Mouse (Mus musculus) midbrain, embryonic 16.5 days (tissue): Measurements from ENCODE around the gene Naalad2. TPM values are rescaled to one million over a fixed set of nuclear protein-coding genes. Genes with fewer than 3 reads are reported as not detected.

Experiments used
- polyA plus RNA-seq: library from polyadenylated mRNA; unstranded; fragments of >200 nt; fragmentation: Nextera tagmentation; extraction: Ambion mirVana; gene quantifications from 2 replicates; pipeline ENCODE4 v1.2.1, GENCODE M21; 2015

Gene Naalad2
- polyA plus RNA-seq, 1 experiment from 2014 or later, result 2.0 TPM

Other genes starting within 250 kb of the Naalad2 start
- gene Chordc1, start 110.9 kb downstream of the Naalad2 start, polyA plus RNA-seq, result 115 and 132 TPM in 2 replicates
- gene Ubtfl1, start 1.4 kb upstream of the Naalad2 start, polyA plus RNA-seq, result not detected in 2 replicates
- gene Mbd3l2, start 27.7 kb upstream of the Naalad2 start, polyA plus RNA-seq, result 0.09 and 0.20 TPM in 2 replicates
- gene Zfp558, start 75.3 kb upstream of the Naalad2 start, polyA plus RNA-seq, result 49.4 and 50.9 TPM in 2 replicates
- not detected in 2 replicates for gene Mbd3l1, start 75.4 kb upstream of the Naalad2 start, polyA plus RNA-seq